Mouse (Mus musculus) kidney, adult 8-10 months (tissue): ENCODE data around the gene Tldc1.

ENCODE experiments used
- DNase-seq, 2 experiments: peaks; one replicate each; pipeline ENCODE4 v3.0.0; 2022

The Tldc1 gene

DNA sequence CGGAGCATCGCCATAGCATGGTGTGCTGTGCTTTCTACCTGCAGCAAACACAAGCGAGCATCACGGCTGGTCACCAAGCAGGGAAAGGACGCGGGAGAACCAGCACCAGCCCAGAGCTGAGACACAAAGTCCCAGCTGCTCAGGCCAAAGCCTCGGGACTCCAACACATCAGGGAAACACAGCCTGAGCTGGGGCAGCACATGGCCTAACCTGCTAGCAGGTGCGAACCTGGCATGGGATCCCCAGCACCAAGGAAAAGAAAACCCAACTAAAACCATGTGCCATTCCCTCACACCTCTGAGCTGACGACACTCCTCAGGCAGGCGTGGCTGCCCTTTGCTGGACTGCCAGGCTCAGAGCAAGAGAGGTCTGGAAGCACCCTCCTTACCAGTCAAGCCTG lies 12.9 kb downstream of the Tldc1 start:
- DNase-seq, result no peak

DNA sequence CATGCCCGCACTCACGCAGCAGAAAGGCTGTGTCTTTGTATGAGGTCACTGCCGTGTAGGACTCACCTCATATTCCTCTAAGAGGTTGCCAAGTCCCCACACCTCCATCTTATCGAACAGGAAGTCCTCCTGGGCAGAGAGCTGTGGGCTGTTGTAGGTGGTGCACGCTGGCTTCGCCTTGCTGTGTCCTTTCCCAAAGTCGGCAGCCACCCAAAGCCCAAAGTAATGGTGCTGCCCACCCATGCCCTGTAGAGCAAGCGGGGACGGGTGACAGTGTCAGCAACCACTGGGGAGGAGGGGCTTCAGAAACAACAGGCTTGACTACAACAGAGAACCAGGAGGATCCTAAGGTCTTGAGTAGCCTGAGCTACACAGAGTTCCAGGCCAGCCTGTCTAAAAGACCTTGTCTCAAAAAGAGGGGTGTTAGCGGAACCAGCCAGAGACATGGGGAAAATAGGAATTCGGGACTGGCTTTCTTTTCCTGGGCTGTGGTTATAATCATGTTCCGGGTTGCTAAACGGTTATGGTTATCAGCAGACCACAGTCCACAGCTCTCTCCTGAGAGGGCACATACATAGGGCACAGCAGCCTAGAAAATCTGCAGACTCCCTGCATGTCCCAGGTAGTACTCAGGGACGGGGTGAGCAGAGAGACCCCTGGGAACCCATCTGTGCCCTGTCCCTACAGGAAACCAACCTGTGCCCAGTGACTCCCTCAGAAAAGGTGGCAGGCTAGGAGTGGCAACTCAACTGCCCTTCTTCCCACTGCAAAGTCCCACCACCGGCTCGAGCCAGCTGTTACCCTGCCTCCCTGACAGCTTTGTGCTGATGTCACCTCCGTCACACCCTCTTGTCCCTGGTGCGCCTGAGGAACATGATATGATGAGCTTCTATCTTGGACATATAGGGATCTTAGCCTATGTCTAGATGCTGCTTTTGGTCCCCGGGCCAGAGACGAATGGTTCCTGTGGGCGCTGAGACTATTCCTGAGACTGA lies 15.7 kb downstream of the Tldc1 start:
- no peak for DNase-seq

DNA sequence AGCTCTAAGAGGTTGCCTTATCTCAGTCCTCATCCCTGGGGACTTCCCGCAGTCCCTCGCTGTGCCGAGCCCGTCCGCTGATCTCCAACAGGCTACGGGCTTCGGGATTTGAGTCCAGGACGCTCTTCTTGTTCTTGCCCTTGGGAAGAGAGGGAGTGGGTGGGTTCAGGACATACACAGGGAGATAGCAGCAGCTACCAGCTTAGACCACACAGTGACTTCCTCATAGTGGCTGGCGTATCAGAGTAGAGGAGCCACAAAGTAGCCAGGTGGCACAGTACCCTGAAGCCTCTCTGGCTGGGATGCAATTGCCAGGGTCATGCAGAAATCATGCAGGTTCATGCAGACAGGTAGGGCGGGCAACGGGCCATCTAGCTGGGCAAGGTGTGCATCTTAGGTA lies 16.5 kb downstream of the Tldc1 start:
- DNase-seq, result no peak

DNA sequence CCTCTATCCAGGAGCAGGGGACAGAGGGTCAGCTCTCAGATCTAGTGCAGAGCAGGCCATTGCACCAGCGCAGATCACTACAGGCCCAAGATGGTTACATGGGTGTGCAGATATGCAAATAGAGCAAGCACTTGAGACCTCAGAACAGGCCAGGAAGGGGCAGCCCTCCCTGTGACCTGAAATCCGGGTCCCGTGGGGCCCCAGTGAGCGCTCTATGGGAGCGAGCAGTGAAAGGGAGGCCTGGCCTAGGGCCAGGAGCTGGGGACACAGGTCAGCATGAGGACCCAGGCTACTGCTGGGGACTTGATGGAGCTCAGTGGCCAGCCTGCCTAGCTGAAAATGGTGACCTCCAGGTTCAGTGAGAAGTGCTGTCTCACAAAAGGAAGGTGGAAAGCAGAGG lies 21.7 kb downstream of the Tldc1 start:
- DNase-seq, result no peak

GRCm38 (mm10) chr8:119756147-119756461 lies 22.1 kb downstream of the Tldc1 start:
- no peak for DNase-seq

DNA sequence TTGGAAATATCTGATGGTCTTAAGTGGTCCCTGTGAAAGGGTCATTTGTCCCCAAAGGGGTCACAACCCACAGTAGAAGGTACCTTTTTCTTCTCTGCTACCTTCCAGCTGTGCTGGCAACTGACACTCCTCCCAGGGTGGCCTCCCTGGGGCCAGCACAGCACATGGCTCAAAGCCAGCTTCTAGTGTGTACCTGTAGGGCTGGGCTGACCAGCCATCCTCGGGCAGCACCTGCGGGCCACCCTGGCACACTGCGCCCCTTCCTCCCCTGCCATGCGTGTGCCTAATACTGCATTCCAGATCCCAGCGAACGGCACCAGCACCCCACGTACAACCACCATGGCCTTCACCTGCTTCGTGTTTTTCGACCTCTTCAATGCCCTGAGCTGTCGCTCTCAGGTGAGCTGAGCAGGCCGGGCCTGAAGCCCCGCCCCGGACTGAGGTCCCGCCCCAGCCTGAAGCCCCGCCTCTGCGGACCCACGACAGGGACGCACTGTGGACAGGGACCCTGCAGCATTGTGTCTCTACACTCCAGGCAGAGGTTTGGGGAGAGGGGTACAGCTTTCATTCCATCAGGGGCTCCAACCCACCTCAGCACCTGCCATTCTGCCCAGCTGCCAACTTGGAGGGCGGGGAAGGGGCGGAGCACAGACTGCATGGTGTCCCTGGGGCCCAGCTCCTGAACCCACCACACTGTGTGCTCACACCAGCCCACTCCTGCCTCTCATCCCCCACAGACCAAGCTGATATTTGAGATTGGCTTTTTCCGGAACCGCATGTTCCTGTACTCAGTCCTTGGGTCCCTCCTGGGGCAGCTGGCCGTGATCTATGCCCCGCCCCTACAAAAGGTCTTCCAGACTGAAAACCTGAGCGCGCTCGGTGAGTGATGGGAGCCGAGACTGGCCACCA lies 22.7 kb downstream of the Tldc1 start:
- peak in 1 of 2 experiments; percentile 41 for DNase-seq

DNA sequence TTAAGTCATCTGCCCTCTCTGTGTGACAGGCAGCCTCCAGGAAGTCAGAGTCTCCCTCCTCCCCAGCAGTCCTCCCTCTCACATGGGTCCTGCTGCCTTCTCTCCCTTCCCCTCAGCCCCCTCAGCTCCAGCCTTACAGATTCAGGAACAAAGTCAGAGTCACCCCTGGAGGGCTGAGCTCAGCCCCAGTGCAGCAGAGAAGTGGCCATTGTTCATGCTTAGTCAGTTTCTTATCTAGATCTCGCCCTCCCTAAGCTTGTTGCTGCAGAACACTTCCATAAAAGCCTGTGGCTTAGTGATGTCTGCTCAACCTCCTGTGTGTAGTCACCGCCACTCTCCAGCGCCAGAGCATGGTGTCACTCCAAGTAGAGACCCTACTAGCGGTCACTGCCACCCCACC lies 33.6 kb downstream of the Tldc1 start:
- DNase-seq, result no peak

- peak in 1 of 2 experiments; percentile 42 for DNase-seq
Measured at GRCm38 (mm10) chr8:119743291-119744026, 34.8 kb downstream of the Tldc1 start.

DNA sequence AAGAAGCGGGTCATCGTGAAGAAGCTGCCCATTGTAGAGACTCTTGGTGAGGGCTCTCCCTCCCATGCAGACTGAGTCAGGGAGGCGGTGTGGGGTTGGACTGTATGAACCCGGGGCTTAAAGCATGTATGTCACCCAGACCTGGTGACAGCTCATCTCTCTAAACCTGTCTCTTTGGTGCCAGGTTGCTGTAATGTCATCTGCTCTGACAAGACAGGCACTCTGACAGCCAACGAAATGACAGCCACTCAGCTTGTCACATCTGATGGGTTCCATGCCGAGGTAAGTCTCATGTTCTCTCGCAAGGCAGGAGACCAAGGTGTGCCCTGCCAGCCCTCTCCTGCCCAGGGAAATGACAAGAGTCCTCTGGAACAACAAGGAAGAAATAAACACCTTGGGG lies 35.8 kb downstream of the Tldc1 start:
- DNase-seq, result no peak

DNA sequence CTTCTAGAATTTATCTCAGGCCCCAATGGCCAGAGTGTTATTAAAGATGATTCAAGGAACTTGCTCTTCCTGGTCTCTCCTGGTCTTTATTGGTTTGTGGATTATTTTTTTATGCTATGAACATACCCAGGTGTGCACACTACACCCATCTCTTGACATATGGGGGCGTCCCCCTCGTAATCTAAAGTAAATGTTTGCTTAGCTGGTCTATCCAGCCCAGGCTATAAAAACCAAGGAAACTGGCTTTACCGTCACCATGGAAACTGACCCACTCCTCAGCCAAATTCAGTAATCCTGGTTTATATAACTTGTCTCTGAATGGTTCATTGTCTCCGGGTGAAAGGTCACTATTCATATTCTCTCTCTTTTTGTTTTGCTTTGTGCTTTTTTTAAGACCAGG lies 37.6 kb downstream of the Tldc1 start:
- DNase-seq, result no peak

DNA sequence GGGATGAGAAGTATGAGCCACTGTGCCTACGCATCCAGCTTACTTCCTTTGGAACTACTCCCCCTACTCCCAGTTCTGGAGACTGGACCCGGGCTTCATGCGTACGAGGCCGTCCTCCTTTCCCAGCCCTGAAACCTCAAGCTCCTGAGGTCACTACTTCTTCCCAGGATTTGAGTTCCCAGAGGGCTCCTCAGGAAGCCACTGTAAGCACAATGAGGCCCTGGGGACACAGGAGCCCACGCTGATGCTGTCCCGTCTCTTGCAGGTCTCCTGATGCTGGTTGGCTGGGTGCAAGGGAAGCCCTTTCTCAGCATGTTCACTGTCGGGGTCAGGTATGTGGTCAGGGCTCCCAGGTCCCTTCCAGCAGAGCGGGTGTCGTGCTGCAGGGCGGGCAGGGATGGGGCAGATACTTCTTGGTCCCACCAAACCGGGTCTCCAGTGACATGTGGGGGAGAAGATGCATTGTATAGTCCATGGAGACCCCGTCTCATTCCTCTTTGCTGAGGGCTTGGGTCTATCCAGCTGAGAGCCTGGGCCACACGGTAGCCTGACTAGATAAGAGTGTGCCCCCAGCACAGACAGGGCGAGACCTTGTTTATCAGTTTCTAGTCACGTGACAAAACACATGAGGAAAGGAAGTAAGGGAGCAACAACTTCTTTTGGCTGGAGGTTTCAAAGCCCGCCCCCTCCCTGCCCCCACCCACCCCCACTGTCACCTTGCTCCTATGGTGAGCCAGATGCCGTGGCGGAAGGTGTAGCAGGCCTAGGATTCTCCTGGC lies 39.9 kb downstream of the Tldc1 start:
- no peak for DNase-seq

DNA sequence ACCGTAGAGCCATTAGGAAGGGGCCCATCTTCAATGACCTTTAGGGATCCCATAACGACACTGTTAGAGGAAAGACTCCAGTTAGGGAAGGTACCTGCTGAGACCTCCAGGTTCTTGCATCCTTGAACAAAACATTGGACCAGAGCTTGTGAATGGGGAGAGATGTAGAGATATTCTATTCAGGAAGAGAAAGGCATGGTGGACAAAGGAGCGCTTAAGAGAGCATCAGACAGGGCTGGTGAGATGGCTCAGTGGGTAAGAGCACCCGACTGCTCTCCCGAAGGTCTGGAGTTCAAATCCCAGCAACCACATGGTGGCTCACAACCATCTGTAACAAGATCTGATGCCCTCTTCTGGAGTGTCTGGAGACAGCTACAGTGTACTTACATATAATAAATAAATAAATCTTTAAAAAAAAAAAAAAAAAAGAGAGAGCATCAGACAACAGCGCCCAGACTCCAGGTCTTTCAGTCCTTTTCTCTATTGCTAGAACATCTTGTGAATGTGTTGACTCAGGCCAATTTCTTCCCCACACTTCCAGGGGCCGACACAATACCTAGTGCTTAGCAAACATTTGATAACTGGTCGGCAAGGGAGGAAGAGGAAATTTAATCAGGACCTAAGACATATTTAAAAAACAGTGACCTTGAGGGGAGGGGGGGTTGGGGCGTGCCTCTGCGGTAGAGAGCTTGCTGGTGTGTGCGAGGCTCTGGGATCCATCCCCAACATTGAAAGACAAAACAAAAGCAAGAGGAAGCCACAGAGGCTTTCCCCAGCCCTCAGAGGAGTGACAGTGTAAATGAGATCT lies 40.9 kb downstream of the Tldc1 start:
- DNase-seq, result no peak

DNA sequence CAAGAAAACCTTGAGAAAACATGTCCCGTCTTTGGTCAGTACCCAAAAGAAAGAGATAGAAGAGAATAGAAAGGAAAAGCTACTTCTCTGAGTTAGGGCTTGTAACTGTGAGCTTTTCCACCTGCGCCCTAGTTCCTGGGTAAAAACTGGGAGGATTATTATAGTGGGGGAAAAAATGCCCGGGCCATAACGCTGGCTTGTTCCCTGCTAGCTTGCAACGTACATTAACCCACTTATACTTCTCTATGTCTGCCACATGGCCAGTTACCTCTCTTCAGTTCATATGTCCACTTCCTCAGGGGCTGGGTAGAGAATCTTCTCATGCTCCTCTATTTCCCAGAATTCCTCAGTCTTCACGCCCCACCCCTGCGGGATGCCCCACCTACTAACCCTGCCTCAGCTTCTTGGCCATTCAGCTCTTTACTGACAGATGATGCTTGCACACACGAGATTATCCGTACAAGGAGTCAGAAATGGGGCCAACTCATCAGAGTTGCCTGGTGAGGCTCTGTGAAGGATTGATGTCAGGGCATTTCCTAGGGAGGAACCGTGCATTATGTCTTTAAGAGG lies 41.8 kb downstream of the Tldc1 start:
- no peak for DNase-seq

- DNase-seq, result no peak
Measured at GRCm38 (mm10) chr8:119732072-119732471, 46.1 kb downstream of the Tldc1 start.

GRCm38 (mm10) chr8:119728351-119728895 lies 49.8 kb downstream of the Tldc1 start:
- DNase-seq, result no peak

DNA sequence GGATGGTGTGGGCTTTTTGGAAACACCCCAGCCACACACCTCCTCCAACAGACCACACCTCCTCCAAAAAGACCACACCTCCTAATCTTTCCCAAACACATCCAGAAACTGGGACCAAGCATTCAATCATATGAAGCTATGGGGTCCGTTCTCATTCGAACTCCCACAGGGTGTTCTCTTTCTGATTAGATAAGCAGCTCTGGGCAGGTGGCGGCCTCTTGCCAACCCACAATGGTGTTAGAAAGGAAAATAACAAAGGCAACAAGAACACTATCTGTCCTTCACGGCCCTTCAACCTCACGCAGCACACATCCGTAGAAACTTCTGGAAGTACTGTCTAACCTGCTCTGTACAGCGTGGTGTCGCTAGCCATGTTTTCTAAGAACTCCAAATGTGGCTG lies 51.1 kb downstream of the Tldc1 start:
- DNase-seq, result no peak

DNA sequence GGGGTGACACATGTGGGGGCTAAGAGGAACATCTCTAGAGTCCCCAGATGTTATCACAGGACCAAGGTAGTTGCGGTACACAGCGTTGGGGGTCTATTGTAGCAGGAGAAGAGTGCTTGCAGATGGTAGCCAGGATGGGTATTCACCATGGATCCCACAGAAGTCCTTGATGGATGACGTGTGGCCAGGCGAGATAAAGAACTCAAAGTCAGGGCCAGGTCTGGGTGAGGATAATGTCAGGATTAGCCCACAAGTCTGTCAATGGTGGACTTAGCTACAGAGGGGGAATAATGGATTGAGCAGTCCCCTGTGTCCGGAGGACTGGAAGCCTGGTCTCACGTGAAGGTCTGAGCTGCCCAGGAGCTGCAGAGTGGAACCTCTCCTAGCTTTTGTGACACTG lies 53.6 kb downstream of the Tldc1 start:
- DNase-seq, result no peak

DNA sequence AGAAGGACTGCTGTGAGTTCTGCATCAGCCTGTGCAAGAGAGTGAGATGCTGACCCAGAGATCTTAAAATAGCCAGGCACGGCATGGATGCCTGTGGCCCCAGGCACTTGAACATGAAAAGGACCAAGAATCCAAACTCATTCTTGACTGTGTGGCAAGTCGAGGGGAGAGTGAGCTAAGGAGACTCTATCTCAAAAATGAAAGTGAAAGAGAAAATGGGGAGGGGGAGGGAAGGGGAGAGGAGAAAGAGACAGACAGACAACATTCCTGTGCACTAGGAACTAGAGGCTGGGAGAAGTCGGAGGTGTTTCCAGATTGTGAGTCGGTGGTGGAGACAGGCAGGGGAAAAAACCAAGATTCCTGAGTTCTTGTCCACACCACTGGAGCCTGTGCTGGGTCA lies 54.5 kb downstream of the Tldc1 start:
- no peak for DNase-seq

GRCm38 (mm10) chr8:119722348-119722747 lies 55.9 kb downstream of the Tldc1 start:
- no peak for DNase-seq

- DNase-seq, result no peak
Measured at GRCm38 (mm10) chr8:119719011-119719501, 59.2 kb downstream of the Tldc1 start.

- peak in 1 of 2 experiments; percentile 33 for DNase-seq
Measured at GRCm38 (mm10) chr8:119717765-119718164, 60.5 kb downstream of the Tldc1 start.
